Mouse (Mus musculus) intestine, embryonic 14.5 days (tissue): ENCODE measurements around the gene Pak2. TPM values are rescaled to one million over a fixed set of nuclear protein-coding genes. Genes with fewer than 3 reads are reported as not detected.
A peak's percentile ranks its signal among the peaks of the same experiment; 100 is the strongest.

ENCODE experiments used
- ATAC-seq: fragments of 200-750 bp; cut with Nextera tagmentation; replicated peaks from 2 replicates; pipeline ENCODE4 v1.8.0; 2017; ENCODE audit warnings: low read depth, moderate number of reproducible peaks, moderate TSS enrichment, moderate library complexity; ENCODE audit not compliant: low FRiP score, low TSS enrichment
- DNase-seq: peaks from one replicate; pipeline ENCODE4 v3.0.0-alpha.2; 2018; ENCODE audit warnings: low spot score
- H3K27ac ChIP-seq: fragments of 300-500 bp; sonication (generic); 2 replicates; pipeline ENCODE4 v1.5.1; 2014; ENCODE audit warnings: low read depth, mild to moderate bottlenecking, control low read depth
- H3K27me3 ChIP-seq: fragments of 300-500 bp; sonication (generic); replicated peaks from 2 replicates; pipeline ENCODE4 v1.6.1; 2014; ENCODE audit warnings: low read length, control low read depth; ENCODE audit not compliant: control insufficient read depth, insufficient read depth
- H3K36me3 ChIP-seq: fragments of 300-500 bp; sonication (generic); 2 replicates; pipeline ENCODE4 v1.6.1; 2014; ENCODE audit warnings: low read length, control low read depth; ENCODE audit not compliant: control insufficient read depth, insufficient read depth
- H3K4me1 ChIP-seq: fragments of 300-500 bp; sonication (generic); replicated peaks from 2 replicates; pipeline ENCODE4 v1.6.1; 2014; ENCODE audit warnings: low read length, control low read depth, mixed read lengths; ENCODE audit not compliant: control insufficient read depth, insufficient read depth
- H3K4me2 ChIP-seq: fragments of 300-500 bp; sonication (generic); 2 replicates; pipeline ENCODE4 v1.6.1; 2014; ENCODE audit warnings: low read length
- H3K4me3 ChIP-seq: fragments of 300-500 bp; sonication (generic); 2 replicates; pipeline ENCODE4 v1.5.1; 2014; ENCODE audit warnings: low read depth, low read length, control low read depth, mixed read lengths
- H3K9ac ChIP-seq: fragments of 300-500 bp; sonication (generic); 2 replicates; pipeline ENCODE4 v1.6.1; 2014; ENCODE audit warnings: mild to moderate bottlenecking, low read length
- H3K9me3 ChIP-seq: fragments of 300-500 bp; sonication (generic); 2 replicates; pipeline ENCODE4 v1.6.1; 2016; ENCODE audit warnings: low read length, control low read depth; ENCODE audit not compliant: control insufficient read depth
- WGBS: fragments of 180-500 bp; shearing (Covaris S2); extraction: QIAGEN DNeasy Blood & Tissue Kit; methylation state at CpG from one replicate; pipeline ENCODE4 v1.1.7; 2014; 5-methylcytosine and 5-hydroxymethylcytosine counted together
- polyA plus RNA-seq: library from polyadenylated mRNA; unstranded; fragments of >200 nt; fragmentation: Nextera tagmentation; extraction: Ambion mirVana; gene quantifications from 2 replicates; pipeline ENCODE4 v1.2.1, GENCODE M21; 2014

Gene Pak2
- 41.4 and 42.4 TPM in 2 replicates for polyA plus RNA-seq

GRCm38 (mm10) chr16:32078991-32079511 lies at the start of gene Pak2:
TSS of gene Pak2 (minus strand) at chr16:32079342.
- peak within 1 kb of the TSS; percentile 94 for H3K27ac ChIP-seq
- H3K4me3 ChIP-seq: peak within 1 kb of the TSS; percentile 94
- H3K4me1 ChIP-seq: peaks cover 11% of the 10 kb centered on the region
- peak within 1 kb of the TSS; percentile 97 for H3K9ac ChIP-seq
- H3K9me3 ChIP-seq: no peaks in the 10 kb centered on the region
- ATAC-seq (peak; percentile 96), DNase-seq (peak; percentile 97)
- H3K36me3 ChIP-seq: peaks cover 6% of the 10 kb centered on the region; the same call in 1 of the 2 replicates
- H3K4me2 ChIP-seq: peak within 1 kb of the TSS; percentile 70
- H3K27me3 ChIP-seq: no peaks in the 10 kb centered on the region
- WGBS: 1% methylated on average over 48 of the region's 60 CpGs

- ATAC-seq (no peak), DNase-seq (no peak)
- Histone ChIP-seq H3K4me2 (no peak overlapping the region), H3K9ac (no peak overlapping the region), H3K27me3 (no peaks in the 10 kb centered on the region), H3K27ac (no peak overlapping the region), H3K9me3 (no peaks in the 10 kb centered on the region), H3K4me1 (no peaks in the 10 kb centered on the region), H3K36me3 (no peaks in the 10 kb centered on the region), H3K4me3 (no peak overlapping the region)
- WGBS: 77% methylated on average over 4 of the region's 4 CpGs
Measured at GRCm38 (mm10) chr16:32127046-32127445, 47.9 kb upstream of the Pak2 start.

GRCm38 (mm10) chr16:32125364-32125763 lies 46.2 kb upstream of the Pak2 start:
- 89% methylated on average over 3 of the region's 3 CpGs for WGBS
- Histone ChIP-seq H3K4me3 (no peak overlapping the region), H3K36me3 (no peaks in the 10 kb centered on the region), H3K9me3 (no peaks in the 10 kb centered on the region), H3K27me3 (no peaks in the 10 kb centered on the region), H3K4me1 (no peaks in the 10 kb centered on the region), H3K9ac (no peak overlapping the region), H3K27ac (no peak overlapping the region), H3K4me2 (no peak overlapping the region)
- ATAC-seq (no peak), DNase-seq (no peak)

- no peaks in the 10 kb centered on the region for H3K9me3 ChIP-seq
- H3K4me2 ChIP-seq: no peak overlapping the region
- no peak overlapping the region for H3K27ac ChIP-seq
- DNase-seq (no peak), ATAC-seq (no peak)
- H3K4me1 ChIP-seq: no peaks in the 10 kb centered on the region
- no peak overlapping the region for H3K9ac ChIP-seq
- no peaks in the 10 kb centered on the region for H3K27me3 ChIP-seq
- no peaks in the 10 kb centered on the region for H3K36me3 ChIP-seq
- WGBS: 65% methylated on average over 17 of the region's 17 CpGs
- no peak overlapping the region for H3K4me3 ChIP-seq
Measured at GRCm38 (mm10) chr16:32124444-32125335, 45.5 kb upstream of the Pak2 start.

GRCm38 (mm10) chr16:32124020-32124419 lies 44.9 kb upstream of the Pak2 start:
- no peak for ATAC-seq
- H3K27ac ChIP-seq: no peak overlapping the region

GRCm38 (mm10) chr16:32120454-32120853 lies 41.3 kb upstream of the Pak2 start:
- Histone ChIP-seq H3K36me3 (no peaks in the 10 kb centered on the region), H3K9me3 (no peaks in the 10 kb centered on the region), H3K4me2 (no peak overlapping the region), H3K27me3 (no peaks in the 10 kb centered on the region), H3K27ac (no peak overlapping the region), H3K4me1 (no peaks in the 10 kb centered on the region; the same call in 1 of the 2 replicates), H3K9ac (no peak overlapping the region), H3K4me3 (no peak overlapping the region)
- 76% methylated on average over 3 of the region's 3 CpGs for WGBS
- no peak for ATAC-seq
- no peak for DNase-seq

More at GRCm38 (mm10) chr16:32124020-32124419, 44.9 kb upstream of the Pak2 start:
- no peaks in the 10 kb centered on the region for H3K4me1 ChIP-seq
- no peak overlapping the region for H3K4me3 ChIP-seq
- DNase-seq: no peak
- no peaks in the 10 kb centered on the region for H3K9me3 ChIP-seq
- no peaks in the 10 kb centered on the region for H3K27me3 ChIP-seq
- no peaks in the 10 kb centered on the region for H3K36me3 ChIP-seq
- WGBS: 90% methylated on average over 7 of the region's 7 CpGs
- H3K4me2 ChIP-seq: no peak overlapping the region
- no peak overlapping the region for H3K9ac ChIP-seq

- Histone ChIP-seq H3K4me1 (no peaks in the 10 kb centered on the region; the same call in 1 of the 2 replicates), H3K36me3 (no peaks in the 10 kb centered on the region), H3K27ac (no peak overlapping the region), H3K4me2 (no peak overlapping the region), H3K9ac (no peak overlapping the region), H3K9me3 (no peaks in the 10 kb centered on the region), H3K27me3 (no peaks in the 10 kb centered on the region), H3K4me3 (no peak overlapping the region)
- ATAC-seq (no peak), DNase-seq (no peak)
- 33% methylated on average over 5 of the region's 5 CpGs for WGBS
Measured at GRCm38 (mm10) chr16:32116186-32116585, 37.0 kb upstream of the Pak2 start.

GRCm38 (mm10) chr16:32115781-32116180 lies 36.6 kb upstream of the Pak2 start:
- Histone ChIP-seq H3K36me3 (no peaks in the 10 kb centered on the region), H3K4me2 (no peak overlapping the region), H3K4me3 (no peak overlapping the region), H3K4me1 (no peaks in the 10 kb centered on the region; the same call in 1 of the 2 replicates), H3K27ac (no peak overlapping the region), H3K9ac (no peak overlapping the region), H3K27me3 (no peaks in the 10 kb centered on the region), H3K9me3 (no peaks in the 10 kb centered on the region)
- 48% methylated on average over 6 of the region's 6 CpGs for WGBS
- no peak for ATAC-seq
- DNase-seq: no peak
